Mouse (Mus musculus): ENCODE data around the gene Myt1.

The Myt1 gene

DNA sequence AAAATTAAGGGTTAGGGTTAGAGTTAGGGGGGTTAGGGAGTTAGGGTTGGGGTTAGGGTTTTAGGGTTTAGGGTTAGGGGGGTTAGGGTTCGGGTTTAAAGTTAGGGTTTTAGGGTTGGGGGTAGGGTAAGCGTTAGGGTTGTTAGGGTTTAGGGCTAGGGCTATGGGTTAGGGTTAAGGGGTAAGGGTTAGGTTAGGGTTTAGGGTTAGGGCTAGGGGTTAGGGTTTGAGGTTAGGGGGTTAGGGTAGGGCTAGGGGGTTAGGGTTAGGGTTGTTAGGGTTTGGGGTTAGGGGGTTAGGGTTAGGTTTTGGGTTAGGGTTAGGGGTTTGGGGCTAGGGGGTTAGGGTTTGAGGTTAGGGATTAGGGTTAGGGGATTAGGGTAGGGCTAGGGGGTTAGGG is 107.9 kb downstream of the Myt1 start:
- in situ Hi-C loops (cut with MboI; ENCODE audit: low pct_unique_long_range_greater_than_20kb in 1 of 2, low sequenced_read_pairs in 2 of 2, unreplicated experiment in 1 of 2) = no loop called here

Data from mouse embryonic stem cell (cell line).